Mouse (Mus musculus) megakaryocyte progenitor cell, adult 5-6 weeks (primary cell): ENCODE data around the gene Cpped1. TPM values are rescaled to one million over a fixed set of nuclear protein-coding genes. Genes with fewer than 3 reads are reported as not detected.
A peak's percentile ranks its signal among the peaks of the same experiment; 100 is the strongest.

ENCODE experiments used
- ATAC-seq: replicated peaks from 2 replicates; pipeline ENCODE4 v1.8.0; 2016; ENCODE audit warnings: mild to moderate bottlenecking, moderate TSS enrichment, inconsistent platforms; ENCODE audit not compliant: poor library complexity
- total RNA-seq, 2 experiments: library from RNA; stranded (forward) in 1 of 2; stranded (reverse) in 1 of 2; fragments of 157-497, 149-512 nt in 1 of 2; fragments of 200-1000 nt in 1 of 2; gene quantifications; 2 replicates each; pipeline versions ENCODE4 v1.2.3 to v1.2.4; 2015 to 2017

Cpped1 gene
- total RNA-seq, 2 experiments from 2014 or later, result 13.1 to 23.7 TPM

- ATAC-seq, result no peak
Measured at GRCm38 (mm10) chr16:11845309-11845708, 63.9 kb downstream of the Cpped1 start.

- peak; percentile 87 for ATAC-seq
Measured at GRCm38 (mm10) chr16:11843441-11843840, 65.8 kb downstream of the Cpped1 start.

- no peak for ATAC-seq
Measured at GRCm38 (mm10) chr16:11833474-11833873, 75.8 kb downstream of the Cpped1 start.

GRCm38 (mm10) chr16:11828816-11829215 lies 80.4 kb downstream of the Cpped1 start:
- no peak for ATAC-seq

- no peak for ATAC-seq
Measured at GRCm38 (mm10) chr16:11824833-11825232, 84.4 kb downstream of the Cpped1 start.

- ATAC-seq, result no peak
Measured at GRCm38 (mm10) chr16:11824385-11824784, 84.9 kb downstream of the Cpped1 start.

GRCm38 (mm10) chr16:11820791-11821190 lies 88.5 kb downstream of the Cpped1 start:
- no peak for ATAC-seq

GRCm38 (mm10) chr16:11814935-11815650 lies 94.2 kb downstream of the Cpped1 start:
- ATAC-seq, result peak; percentile 60

GRCm38 (mm10) chr16:11812119-11812518 lies 97.1 kb downstream of the Cpped1 start:
- ATAC-seq, result no peak

- ATAC-seq, result no peak
Measured at GRCm38 (mm10) chr16:11809615-11810014, 99.6 kb downstream of the Cpped1 start.

- ATAC-seq, result no peak
Measured at GRCm38 (mm10) chr16:11801960-11802539, 107.2 kb downstream of the Cpped1 start.

- no peak for ATAC-seq
Measured at GRCm38 (mm10) chr16:11795758-11796460, 113.3 kb downstream of the Cpped1 start.

GRCm38 (mm10) chr16:11794628-11795027 lies 114.6 kb downstream of the Cpped1 start:
- no peak for ATAC-seq

GRCm38 (mm10) chr16:11793391-11793790 lies 115.9 kb downstream of the Cpped1 start:
- ATAC-seq, result no peak

- ATAC-seq, result no peak
Measured at GRCm38 (mm10) chr16:11790476-11790875, 118.8 kb downstream of the Cpped1 start.

- ATAC-seq, result no peak
Measured at GRCm38 (mm10) chr16:11785806-11786205, 123.4 kb downstream of the Cpped1 start.

GRCm38 (mm10) chr16:11784354-11784753 lies 124.9 kb downstream of the Cpped1 start:
- ATAC-seq, result no peak

GRCm38 (mm10) chr16:11783337-11783736 lies 125.9 kb downstream of the Cpped1 start:
- no peak for ATAC-seq

- peak; percentile 72 for ATAC-seq
Measured at GRCm38 (mm10) chr16:11782082-11782481, 127.2 kb downstream of the Cpped1 start.

GRCm38 (mm10) chr16:11778715-11779460 lies 130.4 kb downstream of the Cpped1 start:
- no peak for ATAC-seq

GRCm38 (mm10) chr16:11778191-11778590 lies 131.1 kb downstream of the Cpped1 start:
- ATAC-seq, result no peak
